Mouse (Mus musculus): ENCODE results near the gene Rnf31. TPM values are rescaled to one million over a fixed set of nuclear protein-coding genes. Genes with fewer than 3 reads are reported as not detected.

The Rnf31 gene
- polyA plus RNA-seq, 1 experiment = 39.1 TPM

- Histone ChIP-seq H3K9ac (ENCODE audit: low read depth, poor library complexity, severe bottlenecking) (peak within 1 kb of the TSS; percentile 38), H3K27me3 (ENCODE audit: control insufficient read depth, insufficient read depth, low read length, poor library complexity, severe bottlenecking) (no peaks in the 10 kb centered on the region), H3K4me3 (ENCODE audit: low read depth, low read length) (peak within 1 kb of the TSS; percentile 79), H3K9me3 (replicated peaks; ENCODE audit: control insufficient read depth, insufficient read depth, low read length, poor library complexity, severe bottlenecking) (no peaks in the 10 kb centered on the region), H3K36me3 (ENCODE audit: control insufficient read depth, insufficient read depth, low read length, poor library complexity, severe bottlenecking) (peaks cover 3% of the 10 kb centered on the region; the same call in 1 of the 2 replicates), H3K4me1 (ENCODE audit: control insufficient read depth, insufficient read depth, low read length) (no peaks in the 10 kb centered on the region), H3K27ac (ENCODE audit: insufficient read depth, low read length) (peak within 1 kb of the TSS; percentile 86)
- TF ChIP-seq EP300 (IDR thresholded peaks at IDR 0.05; ENCODE audit: insufficient read depth, low read depth, low read length) (no peak), POLR2A (IDR thresholded peaks at IDR 0.05; ENCODE audit: insufficient read depth, low read length) (peak; percentile 30), CTCF (IDR thresholded peaks at IDR 0.05; ENCODE audit: low read depth, low read length) (no peak)
Observed at GRCm38 (mm10) chr14:55560202-55561073, 31.1 kb upstream of the Rnf31 start, which contains the start of gene A730061H03Rik. Gene A730061H03Rik, minus strand, starts transcription at chr14:55560406.

- H3K9me3 ChIP-seq (replicated peaks; ENCODE audit: control insufficient read depth, insufficient read depth, low read length, poor library complexity, severe bottlenecking) = no peaks in the 10 kb centered on the region
- H3K9ac ChIP-seq (ENCODE audit: low read depth, poor library complexity, severe bottlenecking) = no peak overlapping the region
- H3K4me3 ChIP-seq (ENCODE audit: low read depth, low read length) = no peak overlapping the region
- TF ChIP-seq EP300 (IDR thresholded peaks at IDR 0.05; ENCODE audit: insufficient read depth, low read depth, low read length) (no peak), POLR2A (IDR thresholded peaks at IDR 0.05; ENCODE audit: insufficient read depth, low read length) (no peak), CTCF (IDR thresholded peaks at IDR 0.05; ENCODE audit: low read depth, low read length) (no peak)
- no peaks in the 10 kb centered on the region for H3K27me3 ChIP-seq (ENCODE audit: control insufficient read depth, insufficient read depth, low read length, poor library complexity, severe bottlenecking)
- peaks cover 3% of the 10 kb centered on the region; the same call in 1 of the 2 replicates for H3K36me3 ChIP-seq (ENCODE audit: control insufficient read depth, insufficient read depth, low read length, poor library complexity, severe bottlenecking)
- no peaks in the 10 kb centered on the region for H3K4me1 ChIP-seq (ENCODE audit: control insufficient read depth, insufficient read depth, low read length)
- no peak overlapping the region for H3K27ac ChIP-seq (ENCODE audit: insufficient read depth, low read length)
Observed at GRCm38 (mm10) chr14:55561860-55562259, 29.6 kb upstream of the Rnf31 start.

- Histone ChIP-seq H3K9ac (ENCODE audit: low read depth, poor library complexity, severe bottlenecking) (no peak overlapping the region), H3K9me3 (replicated peaks; ENCODE audit: control insufficient read depth, insufficient read depth, low read length, poor library complexity, severe bottlenecking) (no peaks in the 10 kb centered on the region), H3K36me3 (ENCODE audit: control insufficient read depth, insufficient read depth, low read length, poor library complexity, severe bottlenecking) (peaks cover 3% of the 10 kb centered on the region; the same call in 1 of the 2 replicates), H3K4me3 (ENCODE audit: low read depth, low read length) (no peak overlapping the region), H3K27me3 (ENCODE audit: control insufficient read depth, insufficient read depth, low read length, poor library complexity, severe bottlenecking) (no peaks in the 10 kb centered on the region), H3K4me1 (ENCODE audit: control insufficient read depth, insufficient read depth, low read length) (no peaks in the 10 kb centered on the region), H3K27ac (ENCODE audit: insufficient read depth, low read length) (no peak overlapping the region)
- TF ChIP-seq CTCF (IDR thresholded peaks at IDR 0.05; ENCODE audit: low read depth, low read length) (no peak), POLR2A (IDR thresholded peaks at IDR 0.05; ENCODE audit: insufficient read depth, low read length) (no peak), EP300 (IDR thresholded peaks at IDR 0.05; ENCODE audit: insufficient read depth, low read depth, low read length) (no peak)
Observed at GRCm38 (mm10) chr14:55563249-55563648, 28.3 kb upstream of the Rnf31 start.

- H3K9ac ChIP-seq (ENCODE audit: low read depth, poor library complexity, severe bottlenecking) = no peak overlapping the region
- no peak overlapping the region for H3K27ac ChIP-seq (ENCODE audit: insufficient read depth, low read length)
- H3K36me3 ChIP-seq (ENCODE audit: control insufficient read depth, insufficient read depth, low read length, poor library complexity, severe bottlenecking) = peaks cover 6% of the 10 kb centered on the region; the same call in 1 of the 2 replicates
- no peak overlapping the region for H3K4me3 ChIP-seq (ENCODE audit: low read depth, low read length)
- H3K9me3 ChIP-seq (replicated peaks; ENCODE audit: control insufficient read depth, insufficient read depth, low read length, poor library complexity, severe bottlenecking) = no peaks in the 10 kb centered on the region
- H3K27me3 ChIP-seq (ENCODE audit: control insufficient read depth, insufficient read depth, low read length, poor library complexity, severe bottlenecking) = no peaks in the 10 kb centered on the region
- TF ChIP-seq CTCF (IDR thresholded peaks at IDR 0.05; ENCODE audit: low read depth, low read length) (no peak), EP300 (IDR thresholded peaks at IDR 0.05; ENCODE audit: insufficient read depth, low read depth, low read length) (no peak), POLR2A (IDR thresholded peaks at IDR 0.05; ENCODE audit: insufficient read depth, low read length) (no peak)
- H3K4me1 ChIP-seq (ENCODE audit: control insufficient read depth, insufficient read depth, low read length) = no peaks in the 10 kb centered on the region
Observed at GRCm38 (mm10) chr14:55565748-55566147, 25.8 kb upstream of the Rnf31 start.

- Histone ChIP-seq H3K9ac (ENCODE audit: low read depth, poor library complexity, severe bottlenecking) (no peak overlapping the region), H3K36me3 (ENCODE audit: control insufficient read depth, insufficient read depth, low read length, poor library complexity, severe bottlenecking) (peaks cover 6% of the 10 kb centered on the region; the same call in 1 of the 2 replicates), H3K27ac (ENCODE audit: insufficient read depth, low read length) (no peak overlapping the region), H3K9me3 (replicated peaks; ENCODE audit: control insufficient read depth, insufficient read depth, low read length, poor library complexity, severe bottlenecking) (no peaks in the 10 kb centered on the region), H3K4me1 (ENCODE audit: control insufficient read depth, insufficient read depth, low read length) (no peaks in the 10 kb centered on the region), H3K27me3 (ENCODE audit: control insufficient read depth, insufficient read depth, low read length, poor library complexity, severe bottlenecking) (no peaks in the 10 kb centered on the region), H3K4me3 (ENCODE audit: low read depth, low read length) (no peak overlapping the region)
- TF ChIP-seq EP300 (IDR thresholded peaks at IDR 0.05; ENCODE audit: insufficient read depth, low read depth, low read length) (no peak), CTCF (IDR thresholded peaks at IDR 0.05; ENCODE audit: low read depth, low read length) (no peak), POLR2A (IDR thresholded peaks at IDR 0.05; ENCODE audit: insufficient read depth, low read length) (no peak)
Observed at GRCm38 (mm10) chr14:55567496-55567895, 24.0 kb upstream of the Rnf31 start.

GRCm38 (mm10) chr14:55570588-55570987 is 20.9 kb upstream of the Rnf31 start:
- Histone ChIP-seq H3K27ac (ENCODE audit: insufficient read depth, low read length) (no peak overlapping the region), H3K9me3 (replicated peaks; ENCODE audit: control insufficient read depth, insufficient read depth, low read length, poor library complexity, severe bottlenecking) (no peaks in the 10 kb centered on the region), H3K4me3 (ENCODE audit: low read depth, low read length) (no peak overlapping the region), H3K27me3 (ENCODE audit: control insufficient read depth, insufficient read depth, low read length, poor library complexity, severe bottlenecking) (no peaks in the 10 kb centered on the region), H3K36me3 (ENCODE audit: control insufficient read depth, insufficient read depth, low read length, poor library complexity, severe bottlenecking) (0 out of 2 replicates have a peak, but pooled peaks cover 4% of the 10 kb centered on the region), H3K4me1 (ENCODE audit: control insufficient read depth, insufficient read depth, low read length) (peaks cover 2% of the 10 kb centered on the region), H3K9ac (ENCODE audit: low read depth, poor library complexity, severe bottlenecking) (no peak overlapping the region)
- TF ChIP-seq CTCF (IDR thresholded peaks at IDR 0.05; ENCODE audit: low read depth, low read length) (no peak), POLR2A (IDR thresholded peaks at IDR 0.05; ENCODE audit: insufficient read depth, low read length) (no peak), EP300 (IDR thresholded peaks at IDR 0.05; ENCODE audit: insufficient read depth, low read depth, low read length) (no peak)
